8 mouse cellular contexts compared by ENCODE assay signal in the genomic region with DNA sequence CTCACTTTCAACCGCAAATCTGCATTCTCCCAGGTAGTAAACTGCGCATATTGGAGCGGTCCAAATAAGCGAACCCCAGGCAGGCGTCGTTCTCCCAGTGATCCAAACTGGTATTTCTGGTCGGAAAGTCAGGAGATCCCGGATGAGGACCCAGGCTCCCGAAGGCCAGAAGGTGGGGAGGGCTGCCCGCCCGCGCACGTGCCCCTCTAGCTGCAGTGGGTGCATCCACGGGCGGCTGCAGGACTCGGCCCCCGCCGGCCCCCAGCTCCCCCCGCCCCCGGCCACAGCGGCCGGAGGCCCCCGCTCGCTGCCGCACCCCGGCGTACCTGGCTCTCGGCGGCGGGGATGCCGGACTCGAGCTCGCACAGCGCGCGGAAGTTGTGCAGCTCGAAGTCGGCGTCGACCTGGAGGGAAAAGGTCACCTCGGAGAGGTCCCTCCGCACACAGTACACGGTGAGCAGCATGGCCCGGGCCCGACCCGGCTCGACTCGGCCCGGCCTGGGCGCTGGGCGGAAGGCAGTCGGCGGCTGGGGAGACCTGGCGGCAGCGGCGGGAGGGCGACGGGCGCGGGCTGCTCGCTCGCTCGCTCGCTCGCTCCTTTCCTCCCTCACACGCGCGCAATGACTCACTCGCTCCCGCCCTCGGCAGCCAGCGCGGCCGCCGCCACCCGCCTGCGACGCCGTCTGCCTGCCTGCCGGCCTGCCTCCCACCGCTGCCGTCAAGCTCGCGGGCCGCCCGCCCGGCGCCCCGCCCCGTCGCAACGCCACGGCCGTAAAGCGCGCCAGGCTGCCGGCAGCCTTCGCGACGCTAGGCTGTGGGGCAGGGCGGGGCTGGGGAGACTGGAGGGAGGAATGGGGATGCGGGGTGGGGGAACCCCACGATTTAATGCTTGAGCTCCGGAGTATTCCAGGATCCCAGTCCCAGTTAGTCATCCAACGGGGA. TPM values are rescaled to one million over a fixed set of nuclear protein-coding genes. Genes with fewer than 3 reads are reported as not detected.
DNase-seq lines count a peak whose midpoint lies in the region; ATAC-seq and TF ChIP-seq lines count a peak whose summit lies in the region.

Ddi2 (minus strand) TSS at position 689 of the 942 bp plus-strand sequence.

- peak within 1 kb of the TSS; percentile 86 to 94 for H3K4me3 ChIP-seq in ES-E14 (ENCODE audit: insufficient read depth in 1 of 2, low read depth in 1 of 2, low read length in 2 of 2, poor library complexity in 1 of 2, severe bottlenecking in 1 of 2)
- H3K4me3 ChIP-seq in forebrain, embryonic 16.5 days (replicated peaks; ENCODE audit: low read length): peak within 1 kb of the TSS; percentile 93
- H3K4me3 ChIP-seq in lung, embryonic 15.5 days: peak within 1 kb of the TSS; percentile 97

- DNase-seq in ES-E14 (ENCODE audit: low read depth, low spot score): peak; percentile 51
- DNase-seq in cerebellum, adult 11-12 months: peak; percentile 93
- peak; percentile 92 to 94 for DNase-seq in heart, postnatal 36 days
- peak; percentile 76 to 87 for DNase-seq in layer of hippocampus, adult 8-10 months (ENCODE audit: low spot score in 2 of 2)
- peak; percentile 87 for DNase-seq in ovary, adult 18-20 months (ENCODE audit: low spot score)
- peak; percentile 91 for DNase-seq in thymus, postnatal 0 days (ENCODE audit: low spot score)

- no peaks in the 10 kb centered on the region for H3K36me3 ChIP-seq in ES-E14 (ENCODE audit: control insufficient read depth, insufficient read depth, low read length, poor library complexity, severe bottlenecking)
- H3K36me3 ChIP-seq in forebrain, embryonic 16.5 days (ENCODE audit: control insufficient read depth, insufficient read depth): no peaks in the 10 kb centered on the region
- 0 out of 2 replicates have a peak, but pooled peaks cover 4% of the 10 kb centered on the region for H3K36me3 ChIP-seq in lung, embryonic 15.5 days

- H3K4me2 ChIP-seq in forebrain, embryonic 16.5 days (ENCODE audit: low read length): peak within 1 kb of the TSS; percentile 78
- peak within 1 kb of the TSS; percentile 78 for H3K4me2 ChIP-seq in lung, embryonic 15.5 days

- H3K27ac ChIP-seq in ES-E14 (ENCODE audit: insufficient read depth, low read depth, low read length, poor library complexity, severe bottlenecking): peak within 1 kb of the TSS; percentile 77
- peak within 1 kb of the TSS; percentile 89 for H3K27ac ChIP-seq in forebrain, embryonic 16.5 days (ENCODE audit: low read length)
- H3K27ac ChIP-seq in lung, embryonic 15.5 days: peak within 1 kb of the TSS; percentile 96

- in situ Hi-C loops in ES-E14 (cut with MboI; ENCODE audit: low sequenced_read_pairs in 2 of 2, unreplicated experiment in 2 of 2): no loop called here

- no peaks in the 10 kb centered on the region for H3K27me3 ChIP-seq in forebrain, embryonic 16.5 days (replicated peaks; ENCODE audit: control insufficient read depth, insufficient read depth, low read length)
- no peaks in the 10 kb centered on the region for H3K27me3 ChIP-seq in lung, embryonic 15.5 days

- intact Hi-C loops in heart, postnatal 36 days (cut with DNase I): loop anchor here (2.0 to 5.0 kb wide), 3 partner anchors 44 to 64 kb away; no protein-coding TSS in a partner anchor

- no peaks in the 10 kb centered on the region for H3K9me3 ChIP-seq in ES-E14 (ENCODE audit: control insufficient read depth, insufficient read depth, low read depth, low read length)
- no peaks in the 10 kb centered on the region for H3K9me3 ChIP-seq in forebrain, embryonic 16.5 days (ENCODE audit: control insufficient read depth, low read length)
- H3K9me3 ChIP-seq in lung, embryonic 15.5 days: no peaks in the 10 kb centered on the region

- ATAC-seq in forebrain, embryonic 16.5 days: peak; percentile 95
- ATAC-seq in lung, embryonic 15.5 days (ENCODE audit: borderline replicate concordance, extremely low read depth, low FRiP score, low TSS enrichment): peak; percentile 77

- peaks cover 4 to 5% of the 10 kb centered on the region in 2 experiments for H3K4me1 ChIP-seq in ES-E14 (ENCODE audit: control insufficient read depth in 2 of 2, insufficient read depth in 2 of 2, low read length in 2 of 2, poor library complexity in 1 of 2)
- peaks cover 22% of the 10 kb centered on the region for H3K4me1 ChIP-seq in forebrain, embryonic 16.5 days (replicated peaks; ENCODE audit: control insufficient read depth, insufficient read depth, low read length)
- H3K4me1 ChIP-seq in lung, embryonic 15.5 days: peaks cover 41% of the 10 kb centered on the region

- peak within 1 kb of the TSS; percentile 97 for H3K9ac ChIP-seq in ES-E14 (ENCODE audit: insufficient read depth, low read depth, low read length, poor library complexity, severe bottlenecking)
- peak within 1 kb of the TSS; percentile 90 for H3K9ac ChIP-seq in forebrain, embryonic 16.5 days (replicated peaks; ENCODE audit: low read depth, low read length)
- H3K9ac ChIP-seq in lung, embryonic 15.5 days: peak within 1 kb of the TSS; percentile 88

- WGBS in forebrain, embryonic 16.5 days: under 1% methylated on average over 83 of the region's 105 CpGs
- WGBS in lung, embryonic 15.5 days: under 1% methylated on average over 84 of the region's 105 CpGs

TF ChIP-seq in ES-E14, 5 proteins besides CTCF, POLR2A, EP300 and RAD21:
- TF ChIP-seq MAFK (IDR thresholded peaks at IDR 0.05; ENCODE audit: insufficient read depth, low read depth, low read length): no peak
- TF ChIP-seq ZNF384 (IDR thresholded peaks at IDR 0.05; ENCODE audit: low read depth, low read length): no peak
- no peak for TF ChIP-seq ZC3H11A (IDR thresholded peaks at IDR 0.05; ENCODE audit: borderline replicate concordance, low read depth, low read length)
- no peak for TF ChIP-seq CHD2 (IDR thresholded peaks at IDR 0.05; ENCODE audit: low read depth, low read length)
- no peak for TF ChIP-seq HCFC1 (IDR thresholded peaks at IDR 0.05; ENCODE audit: borderline replicate concordance, insufficient read depth, low read length)

RNA-seq across cellular contexts. Expression of gene Ddi2, which starts in this region (rescaled TPM):
- 42.0 and 48.5 TPM in 2 replicates for total RNA-seq in ES-E14 (2012; rRNA removed)
- 13.1 and 14.3 TPM in 2 replicates for polyA plus RNA-seq in forebrain, embryonic 16.5 days (2015; fragmentation: Nextera tagmentation; extraction: Ambion mirVana)
- total RNA-seq in heart, postnatal 36 days (2021): 10 to 100 TPM; 30.7 to 31.0 TPM
- total RNA-seq in layer of hippocampus, adult 8-10 months (2022): 10 to 100 TPM; 43.0 to 50.3 (median 46.2) TPM
- 22.1 and 22.8 TPM in 2 replicates for polyA plus RNA-seq in lung, embryonic 15.5 days (2015; fragmentation: Nextera tagmentation; extraction: Ambion mirVana)
- polyA plus RNA-seq in thymus, postnatal 0 days (2015; fragmentation: Nextera tagmentation; extraction: Ambion mirVana): 12.3 and 12.8 TPM in 2 replicates

Comparison
In these comparisons a context has a peak if more than half of its experiments do, and no peak if none do; other contexts are left out.
1. Peak in every context shown above with its lines: DNase-seq, ATAC-seq, H3K4me3 ChIP-seq and H3K27ac ChIP-seq.